Mouse (Mus musculus): ENCODE measurements around the gene Zswim5. TPM values are rescaled to one million over a fixed set of nuclear protein-coding genes. Genes with fewer than 3 reads are reported as not detected.
A peak's percentile ranks its signal among the peaks of the same experiment; 100 is the strongest.

The Zswim5 gene
- polyA plus RNA-seq, 1 experiment: 10.2 TPM

GRCm38 (mm10) chr4:116877729-116878321, 649 bp downstream of the Zswim5 start:
- peak overlapping the region; percentile 82 for H3K4me3 ChIP-seq (replicated peaks; ENCODE audit: insufficient read depth, low read depth, low read length)
- no peaks in the 10 kb centered on the region for H3K27me3 ChIP-seq (ENCODE audit: control insufficient read depth, insufficient read depth, low read length)
- H3K4me1 ChIP-seq (ENCODE audit: control insufficient read depth, insufficient read depth, low read length): no peaks in the 10 kb centered on the region
- peak; percentile 52 to 63 for DNase-seq
- H3K27ac ChIP-seq (ENCODE audit: insufficient read depth, low read length): peak overlapping the region; percentile 49; the same call in 1 of the 2 replicates
- TF ChIP-seq POLR2A (IDR thresholded peaks at IDR 0.05; ENCODE audit: borderline replicate concordance, insufficient read depth, low read length) (no peak), CTCF (IDR thresholded peaks at IDR 0.05; ENCODE audit: borderline replicate concordance, insufficient read depth, low read depth, low read length) (no peak)
- WGBS: 1% methylated on average over 57 of the region's 57 CpGs

DNA sequence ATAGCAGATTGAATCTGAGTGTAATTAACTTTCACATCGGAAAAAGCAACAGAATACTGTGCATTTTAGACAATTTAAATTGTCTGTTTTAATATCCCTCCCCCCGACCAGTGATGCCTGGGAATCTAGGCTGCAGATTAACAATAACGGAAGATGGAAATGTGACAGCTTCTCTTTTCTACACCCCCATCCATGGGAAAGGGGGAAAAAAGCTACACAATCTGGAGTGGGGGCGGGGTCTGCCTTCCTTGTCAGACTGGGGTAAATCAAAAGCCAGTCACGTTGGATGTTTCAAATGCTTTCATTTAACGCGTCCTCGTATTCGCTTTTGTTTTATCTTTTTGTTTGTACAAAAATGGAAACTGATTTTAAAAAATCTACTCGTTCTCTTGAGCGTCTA, 1.3 kb downstream of the Zswim5 start:
- H3K4me3 ChIP-seq (replicated peaks; ENCODE audit: insufficient read depth, low read depth, low read length): peak overlapping the region; percentile 49
- DNase-seq: peak in 1 of 2 experiments; percentile 23
- WGBS: 2% methylated on average over 11 of the region's 11 CpGs
- no peak for TF ChIP-seq POLR2A (IDR thresholded peaks at IDR 0.05; ENCODE audit: borderline replicate concordance, insufficient read depth, low read length)
- no peak for TF ChIP-seq CTCF (IDR thresholded peaks at IDR 0.05; ENCODE audit: borderline replicate concordance, insufficient read depth, low read depth, low read length)
- no peak overlapping the region for H3K27ac ChIP-seq (ENCODE audit: insufficient read depth, low read length)
- H3K4me1 ChIP-seq (ENCODE audit: control insufficient read depth, insufficient read depth, low read length): no peaks in the 10 kb centered on the region
- H3K27me3 ChIP-seq (ENCODE audit: control insufficient read depth, insufficient read depth, low read length): no peaks in the 10 kb centered on the region

DNA sequence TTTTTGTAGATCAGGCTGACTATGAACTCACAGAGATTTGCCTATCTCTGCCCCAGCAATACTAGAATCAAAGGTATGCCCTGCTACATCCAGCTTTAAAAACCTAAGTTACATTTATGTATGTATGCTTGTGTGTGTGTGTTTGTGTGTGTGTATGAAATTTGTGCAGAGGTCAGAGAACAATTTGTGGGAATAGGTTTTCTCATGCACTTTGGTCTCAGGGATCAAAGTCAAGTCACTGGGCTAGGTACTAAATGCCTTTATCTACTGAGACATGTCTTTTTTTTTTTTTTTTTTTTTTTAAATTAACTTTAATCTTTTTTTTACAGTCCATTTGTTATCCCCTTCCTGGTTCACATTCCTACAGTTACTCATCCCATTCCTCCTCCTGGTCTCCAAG, 5.5 kb downstream of the Zswim5 start:
- Histone ChIP-seq H3K27me3 (ENCODE audit: control insufficient read depth, insufficient read depth, low read length) (no peaks in the 10 kb centered on the region), H3K4me3 (replicated peaks; ENCODE audit: insufficient read depth, low read depth, low read length) (no peak overlapping the region), H3K4me1 (ENCODE audit: control insufficient read depth, insufficient read depth, low read length) (no peaks in the 10 kb centered on the region), H3K27ac (ENCODE audit: insufficient read depth, low read length) (no peak overlapping the region)
- no peak for DNase-seq
- no peak for TF ChIP-seq CTCF (IDR thresholded peaks at IDR 0.05; ENCODE audit: borderline replicate concordance, insufficient read depth, low read depth, low read length)
- no peak for TF ChIP-seq POLR2A (IDR thresholded peaks at IDR 0.05; ENCODE audit: borderline replicate concordance, insufficient read depth, low read length)

DNA sequence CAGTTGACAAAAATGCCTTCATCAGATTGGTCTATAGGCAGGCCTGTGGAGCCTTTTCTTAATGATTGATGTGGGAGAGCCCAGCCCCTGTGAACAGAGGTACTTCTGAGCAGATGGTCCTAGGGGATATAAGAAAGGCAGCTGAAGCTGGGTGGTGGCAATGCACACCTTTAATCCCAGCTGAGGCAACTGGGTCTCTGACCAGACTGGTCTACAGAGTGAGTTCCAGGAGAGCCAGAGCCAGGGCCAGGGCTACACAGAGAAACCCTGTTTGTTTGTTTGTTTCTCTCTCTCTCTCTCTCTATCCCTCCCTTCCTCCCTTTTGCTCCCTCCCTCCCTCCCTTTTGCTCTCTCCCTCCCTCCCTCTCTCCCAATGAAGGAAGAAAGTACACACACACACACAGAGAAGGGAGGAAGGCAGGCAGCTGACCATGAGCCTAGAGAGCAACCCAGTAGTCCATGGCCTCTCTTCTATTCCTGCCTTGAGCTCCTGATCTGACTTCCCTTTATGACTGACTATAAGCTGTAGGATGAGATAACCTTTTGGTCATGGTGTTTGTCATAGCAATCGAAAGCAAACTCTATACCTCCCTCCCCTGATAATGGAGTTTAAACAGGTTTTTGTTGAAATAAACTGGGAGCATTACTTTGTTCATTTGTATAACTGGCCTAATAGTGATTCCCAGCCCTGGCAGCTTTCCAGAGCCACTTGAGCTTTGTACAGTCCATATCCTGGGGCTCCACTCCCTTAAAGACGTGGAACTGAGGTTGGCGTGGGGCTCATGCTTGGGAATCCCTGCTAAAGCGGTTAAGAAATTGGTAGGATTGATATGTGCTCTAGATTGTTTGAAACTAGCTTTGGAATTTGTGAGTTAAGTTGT, 17.3 kb downstream of the Zswim5 start:
- no peaks in the 10 kb centered on the region for H3K27me3 ChIP-seq (ENCODE audit: control insufficient read depth, insufficient read depth, low read length)
- 72% methylated on average over 4 of the region's 4 CpGs for WGBS
- no peak overlapping the region for H3K27ac ChIP-seq (ENCODE audit: insufficient read depth, low read length)
- H3K4me1 ChIP-seq (ENCODE audit: control insufficient read depth, insufficient read depth, low read length): no peaks in the 10 kb centered on the region
- TF ChIP-seq POLR2A (IDR thresholded peaks at IDR 0.05; ENCODE audit: borderline replicate concordance, insufficient read depth, low read length): no peak
- TF ChIP-seq CTCF (IDR thresholded peaks at IDR 0.05; ENCODE audit: borderline replicate concordance, insufficient read depth, low read depth, low read length): no peak
- no peak overlapping the region for H3K4me3 ChIP-seq (replicated peaks; ENCODE audit: insufficient read depth, low read depth, low read length)
- DNase-seq: no peak

DNA sequence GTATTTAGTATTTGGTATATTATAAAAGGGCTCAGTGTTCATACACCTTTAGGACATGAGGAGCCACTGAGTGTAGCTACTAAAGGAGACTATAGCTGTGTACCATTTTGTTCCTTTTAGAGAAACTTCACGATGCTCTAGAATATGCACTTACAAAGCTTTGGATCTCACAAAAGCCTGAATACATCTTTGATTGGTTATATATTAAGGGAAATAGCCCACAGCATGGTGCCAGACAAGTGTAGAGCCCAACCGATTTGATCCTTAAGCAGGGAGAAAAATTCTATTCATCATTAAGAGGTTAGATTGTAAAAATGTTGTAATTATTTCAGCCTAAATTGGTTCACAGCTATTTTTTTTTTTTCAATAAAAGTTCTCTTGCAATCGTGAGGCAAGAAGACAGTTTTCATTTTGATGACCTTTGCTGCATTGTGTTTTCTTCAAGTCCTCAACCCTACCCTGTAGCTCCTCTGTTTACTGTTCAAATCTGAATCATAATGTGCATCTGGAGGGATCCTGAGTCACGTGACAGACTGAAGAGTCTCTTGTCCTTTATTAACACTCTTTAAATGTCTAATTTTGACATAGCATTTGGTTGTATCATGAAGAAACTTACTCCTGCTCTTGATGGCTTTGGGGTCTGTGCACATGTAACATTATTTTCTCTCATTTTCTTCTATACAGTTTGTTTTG, 33.5 kb downstream of the Zswim5 start:
- Histone ChIP-seq H3K4me3 (replicated peaks; ENCODE audit: insufficient read depth, low read depth, low read length) (no peak overlapping the region), H3K27me3 (ENCODE audit: control insufficient read depth, insufficient read depth, low read length) (no peaks in the 10 kb centered on the region), H3K27ac (ENCODE audit: insufficient read depth, low read length) (no peak overlapping the region), H3K4me1 (ENCODE audit: control insufficient read depth, insufficient read depth, low read length) (no peaks in the 10 kb centered on the region)
- TF ChIP-seq POLR2A (IDR thresholded peaks at IDR 0.05; ENCODE audit: borderline replicate concordance, insufficient read depth, low read length) (no peak), CTCF (IDR thresholded peaks at IDR 0.05; ENCODE audit: borderline replicate concordance, insufficient read depth, low read depth, low read length) (no peak)
- WGBS: 43% methylated on average over 4 of the region's 4 CpGs
- DNase-seq: no peak

GRCm38 (mm10) chr4:116911202-116911601, 34.0 kb downstream of the Zswim5 start:
- Histone ChIP-seq H3K27me3 (ENCODE audit: control insufficient read depth, insufficient read depth, low read length) (no peaks in the 10 kb centered on the region), H3K4me3 (replicated peaks; ENCODE audit: insufficient read depth, low read depth, low read length) (no peak overlapping the region), H3K4me1 (ENCODE audit: control insufficient read depth, insufficient read depth, low read length) (no peaks in the 10 kb centered on the region), H3K27ac (ENCODE audit: insufficient read depth, low read length) (no peak overlapping the region)
- no peak for DNase-seq
- 66% methylated on average over 5 of the region's 5 CpGs for WGBS
- TF ChIP-seq POLR2A (IDR thresholded peaks at IDR 0.05; ENCODE audit: borderline replicate concordance, insufficient read depth, low read length): no peak
- no peak for TF ChIP-seq CTCF (IDR thresholded peaks at IDR 0.05; ENCODE audit: borderline replicate concordance, insufficient read depth, low read depth, low read length)

DNA sequence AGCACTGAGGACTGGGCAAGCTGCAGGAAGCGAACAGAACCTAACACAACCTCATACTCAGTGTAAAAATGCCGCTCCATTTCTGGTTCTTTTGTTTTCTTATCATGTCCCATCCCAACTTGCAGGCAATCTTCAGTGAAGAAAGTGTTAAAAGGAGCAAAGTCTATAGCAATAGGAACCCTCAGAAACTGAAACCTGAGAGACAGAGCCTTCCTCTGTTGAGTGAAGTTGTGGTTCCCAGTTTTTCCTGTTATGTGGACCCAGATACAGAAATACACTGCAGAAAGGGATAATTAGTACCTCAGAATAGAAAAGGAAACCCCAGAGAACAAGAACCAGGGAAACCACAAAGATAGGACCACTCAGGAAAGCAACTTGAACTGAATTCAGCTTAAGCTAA, 36.1 kb downstream of the Zswim5 start:
- TF ChIP-seq CTCF (IDR thresholded peaks at IDR 0.05; ENCODE audit: borderline replicate concordance, insufficient read depth, low read depth, low read length) (no peak), POLR2A (IDR thresholded peaks at IDR 0.05; ENCODE audit: borderline replicate concordance, insufficient read depth, low read length) (no peak)
- no peak for DNase-seq
- H3K4me3 ChIP-seq (replicated peaks; ENCODE audit: insufficient read depth, low read depth, low read length): no peak overlapping the region
- 97% methylated on average over 2 of the region's 2 CpGs for WGBS
- no peaks in the 10 kb centered on the region for H3K4me1 ChIP-seq (ENCODE audit: control insufficient read depth, insufficient read depth, low read length)
- H3K27ac ChIP-seq (ENCODE audit: insufficient read depth, low read length): no peak overlapping the region
- no peaks in the 10 kb centered on the region for H3K27me3 ChIP-seq (ENCODE audit: control insufficient read depth, insufficient read depth, low read length)
